Mouse (Mus musculus) G1E (cell line): ENCODE measurements around the gene Zbed6.

Experiments used
- GATA1 ChIP-seq: IDR thresholded peaks from 2 replicates; pipeline ENCODE4 v1.6.1; 2012; ENCODE audit warnings: borderline replicate concordance, low read length, inconsistent platforms, mixed read lengths
- POLR2AphosphoS5 ChIP-seq: IDR thresholded peaks from 2 replicates; pipeline ENCODE4 v1.6.1; 2012; ENCODE audit warnings: low read depth, low read length, inconsistent platforms; ENCODE audit not compliant: insufficient replicate concordance

- TF ChIP-seq GATA1 = no peak
- no peak for TF ChIP-seq POLR2AphosphoS5
These were observed 35.2 kb upstream of the Zbed6 start for GRCm38 (mm10) chr1:133695901-133696300.
